Mouse (Mus musculus) heart, adult 2 months (tissue): ENCODE data around the gene Mrpl11.

Experiments
- CTCF ChIP-seq: fragments of 200-600 bp; IDR thresholded peaks from 2 replicates; pipeline ENCODE4 v1.8.1; 2022; ENCODE audit warnings: antibody characterized with exemption, mild to moderate bottlenecking, moderate library complexity
- EP300 ChIP-seq: fragments of 200-500 bp; IDR thresholded peaks from 2 replicates; pipeline ENCODE4 v1.6.1; 2011; ENCODE audit warnings: low read depth, low read length, control low read depth; ENCODE audit not compliant: insufficient read depth
- POLR2A ChIP-seq: fragments of 200-500 bp; IDR thresholded peaks from 2 replicates; pipeline ENCODE4 v1.6.1; 2011; ENCODE audit warnings: mild to moderate bottlenecking, low read depth, low read length, control low read depth; ENCODE audit not compliant: insufficient read depth

DNA sequence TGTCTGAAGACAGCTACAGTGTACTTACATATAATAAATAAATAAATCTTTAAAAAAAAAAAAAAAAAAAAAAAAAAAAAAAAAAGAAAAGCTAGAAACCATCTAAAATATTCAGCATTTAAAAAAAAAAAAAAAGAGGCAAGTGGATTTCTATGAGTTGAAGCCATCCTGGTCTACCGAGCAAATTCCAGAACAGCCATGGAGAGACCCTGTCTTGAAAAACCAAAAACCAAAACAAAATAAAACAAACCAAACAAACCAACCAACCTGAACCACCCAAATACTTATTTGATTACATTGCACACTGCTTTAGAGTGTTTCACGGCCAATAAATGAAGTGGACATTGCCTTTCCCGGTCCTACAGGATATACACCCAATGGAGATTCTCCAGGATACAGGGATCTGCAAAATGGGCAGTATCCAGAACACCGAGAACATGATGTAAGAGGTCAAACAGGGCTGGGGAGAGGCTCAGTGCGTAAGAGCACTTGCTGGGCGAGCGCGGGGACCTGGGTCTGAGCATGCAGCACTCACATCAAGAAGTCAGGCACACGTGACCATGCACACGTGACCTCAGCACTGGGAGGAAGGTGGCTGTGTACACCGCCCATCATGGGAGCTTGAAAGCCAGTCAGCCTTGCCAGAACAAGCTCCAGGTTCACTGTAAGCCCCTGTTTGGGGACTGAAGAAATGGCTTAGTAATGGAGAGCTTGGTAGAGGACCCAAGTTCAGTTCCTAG is 36.7 kb upstream of the Mrpl11 start:
- TF ChIP-seq POLR2A (no peak), EP300 (no peak), CTCF (no peak)
